Mouse (Mus musculus) C2C12 (cell line): ENCODE data around the gene Snx30. TPM values are rescaled to one million over a fixed set of nuclear protein-coding genes. Genes with fewer than 3 reads are reported as not detected.

ENCODE experiments used
- H3K27me3 ChIP-seq: one replicate; pipeline ENCODE4 v1.6.1; 2011; ENCODE audit not compliant: control insufficient read depth, insufficient read depth, insufficient read length
- H3K36me3 ChIP-seq: one replicate; pipeline ENCODE4 v1.6.1; 2011; ENCODE audit not compliant: control insufficient read depth, insufficient read depth
- H3K4me3 ChIP-seq: one replicate; pipeline ENCODE4 v1.5.1; 2011; ENCODE audit warnings: mild to moderate bottlenecking, control low read depth; ENCODE audit not compliant: poor library complexity, insufficient read depth, severe bottlenecking
- H3K79me2 ChIP-seq: one replicate; pipeline ENCODE4 v1.6.1; 2011; ENCODE audit not compliant: control insufficient read depth, insufficient read depth
- H3K79me3 ChIP-seq: one replicate; pipeline ENCODE4 v1.6.1; 2011; ENCODE audit warnings: low read depth, control low read depth
- H3ac ChIP-seq: one replicate; pipeline ENCODE3; 2011; ENCODE audit warnings: low read depth; ENCODE audit not compliant: control insufficient read depth, insufficient read length
- CEBPB ChIP-seq: IDR thresholded peaks from one replicate; pipeline ENCODE4 v1.6.1; 2011; ENCODE audit warnings: low read depth, mild to moderate bottlenecking, control low read depth, moderate library complexity
- CTCF ChIP-seq: IDR thresholded peaks from one replicate; pipeline ENCODE4 v1.5.1; 2011; ENCODE audit not compliant: control insufficient read depth, insufficient read depth, insufficient read length
- FOSL1 ChIP-seq: IDR thresholded peaks from one replicate; pipeline ENCODE4 v1.8.0; 2011; ENCODE audit warnings: mild to moderate bottlenecking, low read length; ENCODE audit not compliant: poor library complexity, insufficient read depth, severe bottlenecking
- MAX ChIP-seq: IDR thresholded peaks from one replicate; pipeline ENCODE4 v1.6.1; 2011; ENCODE audit warnings: mild to moderate bottlenecking, control low read depth
- MYOD1 ChIP-seq: IDR thresholded peaks from one replicate; pipeline ENCODE4 v1.6.1; 2011; ENCODE audit warnings: low read depth; ENCODE audit not compliant: control insufficient read depth, insufficient read length
- MYOG ChIP-seq: IDR thresholded peaks from one replicate; pipeline ENCODE4 v1.6.1; 2011; ENCODE audit not compliant: control insufficient read depth, insufficient read length; ENCODE audit errors: extremely low read depth
- USF1 ChIP-seq: IDR thresholded peaks from one replicate; pipeline ENCODE4 v1.6.1; 2011; ENCODE audit warnings: low read depth, mild to moderate bottlenecking, control low read depth, moderate library complexity
- polyA plus RNA-seq: library from polyadenylated mRNA; unstranded; fragments of >200 nt; fragmentation: generic; extraction: Trizol; gene quantifications from one replicate; pipeline ENCODE4 v1.2.1, GENCODE M21; 2012; ENCODE audit warnings: missing spikeins

Gene Snx30
- polyA plus RNA-seq, 1 experiment, result 3.5 TPM

- no peak overlapping the region for H3K4me3 ChIP-seq
- H3ac ChIP-seq, result no peak overlapping the region
- H3K79me2 ChIP-seq, result no peaks in the 10 kb centered on the region
- TF ChIP-seq MYOG, result no peak
- no peak for TF ChIP-seq MAX
- no peak for TF ChIP-seq CEBPB
- TF ChIP-seq USF1, result no peak
- TF ChIP-seq MYOD1, result no peak
- TF ChIP-seq FOSL1, result no peak
- TF ChIP-seq CTCF, result no peak
- no peaks in the 10 kb centered on the region for H3K27me3 ChIP-seq
- no peaks in the 10 kb centered on the region for H3K79me3 ChIP-seq
- no peaks in the 10 kb centered on the region for H3K36me3 ChIP-seq
Observed at GRCm38 (mm10) chr4:59822119-59822518, 16.5 kb downstream of the Snx30 start.

GRCm38 (mm10) chr4:59823470-59823869 is 17.8 kb downstream of the Snx30 start:
- Histone ChIP-seq H3K4me3 (no peak overlapping the region), H3K79me3 (no peaks in the 10 kb centered on the region), H3K79me2 (no peaks in the 10 kb centered on the region), H3K36me3 (no peaks in the 10 kb centered on the region), H3K27me3 (no peaks in the 10 kb centered on the region), H3ac (no peak overlapping the region)
- no peak for TF ChIP-seq MYOD1

GRCm38 (mm10) chr4:59824860-59825259 is 19.2 kb downstream of the Snx30 start:
- H3K36me3 ChIP-seq, result no peaks in the 10 kb centered on the region
- H3K4me3 ChIP-seq, result no peak overlapping the region
- no peaks in the 10 kb centered on the region for H3K79me3 ChIP-seq
- no peak overlapping the region for H3ac ChIP-seq
- no peaks in the 10 kb centered on the region for H3K27me3 ChIP-seq
- TF ChIP-seq FOSL1 (no peak), CEBPB (no peak), CTCF (no peak), MAX (no peak), MYOD1 (no peak), MYOG (no peak), USF1 (no peak)
- no peaks in the 10 kb centered on the region for H3K79me2 ChIP-seq

GRCm38 (mm10) chr4:59825634-59826033 is 20.0 kb downstream of the Snx30 start:
- TF ChIP-seq CEBPB (no peak), CTCF (no peak), MYOG (no peak), FOSL1 (no peak), MYOD1 (no peak)
- H3K4me3 ChIP-seq, result no peak overlapping the region
- H3K79me2 ChIP-seq, result no peaks in the 10 kb centered on the region
- no peaks in the 10 kb centered on the region for H3K36me3 ChIP-seq
- no peak overlapping the region for H3ac ChIP-seq
- H3K79me3 ChIP-seq, result no peaks in the 10 kb centered on the region
- H3K27me3 ChIP-seq, result no peaks in the 10 kb centered on the region

- H3ac ChIP-seq, result no peak overlapping the region
- no peaks in the 10 kb centered on the region for H3K36me3 ChIP-seq
- no peaks in the 10 kb centered on the region for H3K79me2 ChIP-seq
- TF ChIP-seq MAX (no peak), CTCF (no peak), MYOD1 (no peak), MYOG (no peak), USF1 (no peak), CEBPB (no peak), FOSL1 (no peak)
- no peak overlapping the region for H3K4me3 ChIP-seq
- no peaks in the 10 kb centered on the region for H3K27me3 ChIP-seq
- no peaks in the 10 kb centered on the region for H3K79me3 ChIP-seq
Observed at GRCm38 (mm10) chr4:59826381-59826780, 20.7 kb downstream of the Snx30 start.

GRCm38 (mm10) chr4:59829072-59829471 is 23.4 kb downstream of the Snx30 start:
- H3K79me2 ChIP-seq, result no peaks in the 10 kb centered on the region
- H3K27me3 ChIP-seq, result no peaks in the 10 kb centered on the region

More at GRCm38 (mm10) chr4:59829072-59829471, 23.4 kb downstream of the Snx30 start:
- Histone ChIP-seq H3ac (no peak overlapping the region), H3K79me3 (no peaks in the 10 kb centered on the region), H3K36me3 (no peaks in the 10 kb centered on the region), H3K4me3 (no peak overlapping the region)
- TF ChIP-seq MAX, result no peak
- TF ChIP-seq USF1, result no peak
- no peak for TF ChIP-seq CTCF
- no peak for TF ChIP-seq CEBPB
- no peak for TF ChIP-seq MYOG
- TF ChIP-seq MYOD1, result no peak
- TF ChIP-seq FOSL1, result no peak
